Mouse (Mus musculus) liver, postnatal 0 days (tissue): ENCODE data around the gene Pirt. TPM values are rescaled to one million over a fixed set of nuclear protein-coding genes. Genes with fewer than 3 reads are reported as not detected.

Experiments used
- ATAC-seq: fragments of 200-750 bp; cut with Nextera tagmentation; 2 replicates; pipeline ENCODE4 v1.8.0; 2017; ENCODE audit warnings: mild to moderate bottlenecking, moderate library complexity
- DNase-seq: peaks from one replicate; pipeline ENCODE4 v3.0.0-alpha.2; 2016
- H3K27ac ChIP-seq: fragments of 300-500 bp; sonication (generic); 2 replicates; pipeline ENCODE4 v1.5.1; 2014; ENCODE audit warnings: antibody characterized with exemption, moderate library complexity, mild to moderate bottlenecking, low read depth
- H3K27me3 ChIP-seq: fragments of 300-500 bp; sonication (generic); 2 replicates; pipeline ENCODE4 v1.6.1; 2014; ENCODE audit warnings: low read length, control low read depth, mixed read lengths; ENCODE audit not compliant: insufficient read depth
- H3K36me3 ChIP-seq: fragments of 300-500 bp; sonication (generic); replicated peaks from 2 replicates; pipeline ENCODE4 v1.6.1; 2014; ENCODE audit warnings: mild to moderate bottlenecking, control low read depth, low read length, moderate library complexity, mixed read lengths; ENCODE audit not compliant: insufficient read depth
- H3K4me1 ChIP-seq: fragments of 300-500 bp; sonication (generic); 2 replicates; pipeline ENCODE4 v1.6.1; 2014; ENCODE audit warnings: antibody characterized with exemption, mild to moderate bottlenecking, control low read depth; ENCODE audit not compliant: insufficient read depth
- H3K4me2 ChIP-seq: fragments of 300-500 bp; sonication (generic); 2 replicates; pipeline ENCODE4 v1.6.1; 2014; ENCODE audit warnings: low read depth, mild to moderate bottlenecking, low read length, moderate library complexity, mixed read lengths
- H3K4me3 ChIP-seq: fragments of 300-500 bp; sonication (generic); 2 replicates; pipeline ENCODE4 v1.5.1; 2014; ENCODE audit warnings: low read depth, low read length
- H3K9ac ChIP-seq: fragments of 300-500 bp; sonication (generic); replicated peaks from 2 replicates; pipeline ENCODE4 v1.6.1; 2014; ENCODE audit warnings: mild to moderate bottlenecking, moderate library complexity
- H3K9me3 ChIP-seq: fragments of 300-500 bp; sonication (generic); 2 replicates; pipeline ENCODE4 v1.6.1; 2016; ENCODE audit warnings: mild to moderate bottlenecking, control low read depth, low read length, mixed read lengths
- CTCF ChIP-seq: sonication (generic); IDR thresholded peaks from 2 replicates; pipeline ENCODE4 v1.5.1; 2016; ENCODE audit warnings: antibody characterized with exemption, low read depth
- EP300 ChIP-seq: IDR thresholded peaks from 2 replicates; pipeline ENCODE4 v1.6.1; 2016; ENCODE audit warnings: antibody characterized with exemption, low read depth, mild to moderate bottlenecking
- WGBS: fragments of 180-500 bp; shearing (Covaris S2); extraction: QIAGEN DNeasy Blood & Tissue Kit; methylation state at CpG from one replicate; pipeline ENCODE4 v1.1.7; 2014; ENCODE audit not compliant: insufficient replicate concordance; 5-methylcytosine and 5-hydroxymethylcytosine counted together
- polyA plus RNA-seq: library from polyadenylated mRNA; unstranded; fragments of >200 nt; fragmentation: Nextera tagmentation; extraction: Ambion mirVana; gene quantifications from 2 replicates; pipeline ENCODE4 v1.2.1, GENCODE M21; 2015

The Pirt gene
- polyA plus RNA-seq, 1 experiment from 2014 or later = not detected

- Histone ChIP-seq H3K27me3 (no peaks in the 10 kb centered on the region), H3K9me3 (no peaks in the 10 kb centered on the region), H3K9ac (no peak overlapping the region), H3K4me2 (no peak overlapping the region), H3K27ac (no peak overlapping the region), H3K36me3 (no peaks in the 10 kb centered on the region), H3K4me3 (no peak overlapping the region), H3K4me1 (no peaks in the 10 kb centered on the region)
- ATAC-seq (no peak), DNase-seq (no peak)
- TF ChIP-seq EP300 (no peak), CTCF (peak; percentile 18; the same call in 1 of the 2 replicates)
- WGBS = 85% methylated on average over 2 of the region's 2 CpGs
Observed at GRCm38 (mm10) chr11:66898747-66899146, 13.0 kb upstream of the Pirt start.

GRCm38 (mm10) chr11:66899426-66899825 lies 12.4 kb upstream of the Pirt start:
- peak; percentile 66 for DNase-seq
- WGBS = 15% methylated on average over 7 of the region's 7 CpGs
- no peaks in the 10 kb centered on the region for H3K9me3 ChIP-seq
- TF ChIP-seq CTCF = peak; percentile 78
- TF ChIP-seq EP300 = no peak
- H3K36me3 ChIP-seq = no peaks in the 10 kb centered on the region
- no peaks in the 10 kb centered on the region for H3K4me1 ChIP-seq
- no peak overlapping the region for H3K4me2 ChIP-seq
- H3K4me3 ChIP-seq = no peak overlapping the region
- ATAC-seq = no peak
- H3K9ac ChIP-seq = no peak overlapping the region
- H3K27ac ChIP-seq = no peak overlapping the region
- H3K27me3 ChIP-seq = no peaks in the 10 kb centered on the region

GRCm38 (mm10) chr11:66902801-66903200 lies 9.0 kb upstream of the Pirt start:
- H3K27ac ChIP-seq = no peak overlapping the region
- DNase-seq = no peak
- H3K36me3 ChIP-seq = no peaks in the 10 kb centered on the region
- no peaks in the 10 kb centered on the region for H3K9me3 ChIP-seq
- H3K4me2 ChIP-seq = no peak overlapping the region
- WGBS = 69% methylated on average over 7 of the region's 7 CpGs
- no peaks in the 10 kb centered on the region for H3K4me1 ChIP-seq
- no peak overlapping the region for H3K9ac ChIP-seq
- H3K27me3 ChIP-seq = 0 out of 2 replicates have a peak, but pooled peaks cover 6% of the 10 kb centered on the region
- no peak overlapping the region for H3K4me3 ChIP-seq
- TF ChIP-seq CTCF (no peak), EP300 (no peak)
- no peak for ATAC-seq

- Histone ChIP-seq H3K27me3 (0 out of 2 replicates have a peak, but pooled peaks cover 6% of the 10 kb centered on the region), H3K4me1 (no peaks in the 10 kb centered on the region), H3K36me3 (no peaks in the 10 kb centered on the region), H3K9me3 (no peaks in the 10 kb centered on the region), H3K9ac (no peak overlapping the region), H3K4me2 (no peak overlapping the region), H3K4me3 (no peak overlapping the region), H3K27ac (no peak overlapping the region)
- TF ChIP-seq EP300 = no peak
- peak; percentile 79 for TF ChIP-seq CTCF
- 19% methylated on average over 21 of the region's 21 CpGs for WGBS
- DNase-seq (peak; percentile 71), ATAC-seq (peak; percentile 41; the same call in 1 of the 2 replicates)
Observed at GRCm38 (mm10) chr11:66905617-66906384, 6.0 kb upstream of the Pirt start.

- Histone ChIP-seq H3K9ac (no peak overlapping the region), H3K9me3 (no peaks in the 10 kb centered on the region), H3K36me3 (no peaks in the 10 kb centered on the region), H3K4me3 (no peak overlapping the region), H3K4me2 (no peak overlapping the region), H3K27ac (no peak overlapping the region), H3K27me3 (no peaks in the 10 kb centered on the region), H3K4me1 (no peaks in the 10 kb centered on the region)
- TF ChIP-seq EP300 (no peak), CTCF (no peak)
- 40% methylated on average over 16 of the region's 17 CpGs for WGBS
- 0 out of 2 replicates have a peak, but pooled peaks have one; percentile 27 for ATAC-seq
- no peak for DNase-seq
Observed at GRCm38 (mm10) chr11:66912531-66913458, 1.0 kb downstream of the Pirt start.

- Histone ChIP-seq H3K27me3 (no peaks in the 10 kb centered on the region), H3K9me3 (no peaks in the 10 kb centered on the region), H3K4me3 (no peak overlapping the region), H3K4me2 (no peak overlapping the region), H3K36me3 (no peaks in the 10 kb centered on the region), H3K9ac (no peak overlapping the region), H3K4me1 (no peaks in the 10 kb centered on the region), H3K27ac (no peak overlapping the region)
- 23% methylated on average over 3 of the region's 3 CpGs for WGBS
- TF ChIP-seq CTCF = peak; percentile 59
- no peak for TF ChIP-seq EP300
- no peak for ATAC-seq
- DNase-seq = peak; percentile 33
Observed at GRCm38 (mm10) chr11:66914249-66914648, 2.5 kb downstream of the Pirt start.
